Comparison of ENCODE assay signal across 13 mouse cellular contexts in genomic region chr2:6195468-6196239, GRCm38 (mm10). TPM values are rescaled to one million over a fixed set of nuclear protein-coding genes. Genes with fewer than 3 reads are reported as not detected.
DNase-seq lines count a peak whose midpoint lies in the region; ATAC-seq and TF ChIP-seq lines count a peak whose summit lies in the region.
"Had no signal": no experiment of that assay in that cellular context is flagged by ENCODE, and none has a peak within 500 bp of the region (broad histone marks: within the 10 kb centered on the region; RNA-seq: fewer than 3 reads in every experiment).

No protein-coding gene starts in this region.

- 0 out of 2 replicates have a peak, but pooled peaks have one; percentile 30 for ATAC-seq in kidney, embryonic 15.5 days (replicated peaks; ENCODE audit: low FRiP score)
- ATAC-seq in lung, postnatal 0 days, result peak; percentile 46

- WGBS in kidney, embryonic 15.5 days, result 52% methylated on average over 15 of the region's 15 CpGs
- WGBS in lung, postnatal 0 days, result 51% methylated on average over 15 of the region's 15 CpGs

- H3K36me3 ChIP-seq in kidney, embryonic 15.5 days, result no peaks in the 10 kb centered on the region
- no peaks in the 10 kb centered on the region for H3K36me3 ChIP-seq in lung, postnatal 0 days (ENCODE audit: insufficient read depth, low read length)
- H3K36me3 ChIP-seq: stomach, embryonic 15.5 days had no signal

- no peak overlapping the region for H3K4me3 ChIP-seq in kidney, embryonic 15.5 days (replicated peaks)
- no peak overlapping the region for H3K4me3 ChIP-seq in lung, postnatal 0 days (ENCODE audit: low read depth, low read length)
- H3K4me3 ChIP-seq: stomach, embryonic 15.5 days had no signal

- peak; percentile 44 for TF ChIP-seq CTCF in lung, postnatal 0 days (IDR thresholded peaks at IDR 0.05)

- no peak overlapping the region for H3K4me2 ChIP-seq in kidney, embryonic 15.5 days
- H3K4me2 ChIP-seq in lung, postnatal 0 days (replicated peaks; ENCODE audit: low read depth, low read length), result no peak overlapping the region
- H3K4me2 ChIP-seq: stomach, embryonic 15.5 days had no signal

- H3K27ac ChIP-seq in kidney, embryonic 15.5 days, result no peak overlapping the region
- peak overlapping the region; percentile 76 for H3K27ac ChIP-seq in lung, postnatal 0 days (ENCODE audit: low read length)
- H3K27ac ChIP-seq: stomach, embryonic 15.5 days had no signal

- DNase-seq in kidney, postnatal 25 days, result no peak
- DNase-seq in 416B (ENCODE audit: low read depth), result peak; percentile 20
- peak; percentile 17 for DNase-seq in adrenal gland, postnatal 14 days
- peak; percentile 67 for DNase-seq in lung, postnatal 0 days (ENCODE audit: low spot score)
- DNase-seq in cerebellum, adult 18-20 months, result no peak
- DNase-seq in ovary, postnatal 14 days (ENCODE audit: low spot score), result no peak
- DNase-seq: cerebellum, adult 9-11 months; heart, postnatal 36 days; right cerebral cortex, postnatal 4 days; thymus, postnatal 4 days had no signal

- no peaks in the 10 kb centered on the region for H3K9me3 ChIP-seq in kidney, embryonic 15.5 days (replicated peaks)
- no peaks in the 10 kb centered on the region for H3K9me3 ChIP-seq in lung, postnatal 0 days (ENCODE audit: low read length)
- H3K9me3 ChIP-seq: stomach, embryonic 15.5 days had no signal

- no peak for TF ChIP-seq EP300 in lung, postnatal 0 days (IDR thresholded peaks at IDR 0.05)

- no peak overlapping the region for H3K9ac ChIP-seq in kidney, embryonic 15.5 days
- H3K9ac ChIP-seq in lung, postnatal 0 days (replicated peaks; ENCODE audit: low read depth), result no peak overlapping the region
- H3K9ac ChIP-seq: forebrain, postnatal 0 days; stomach, embryonic 15.5 days had no signal

- peaks cover 17% of the 10 kb centered on the region for H3K4me1 ChIP-seq in kidney, embryonic 15.5 days
- H3K4me1 ChIP-seq in lung, postnatal 0 days (ENCODE audit: insufficient read depth, low read depth, low read length), result no peaks in the 10 kb centered on the region; the same call in 1 of the 2 replicates
- H3K4me1 ChIP-seq: stomach, embryonic 15.5 days had no signal

- H3K27me3 ChIP-seq in kidney, embryonic 15.5 days, result no peaks in the 10 kb centered on the region
- H3K27me3 ChIP-seq in lung, postnatal 0 days (replicated peaks; ENCODE audit: insufficient read depth, low read length), result no peaks in the 10 kb centered on the region
- H3K27me3 ChIP-seq: stomach, embryonic 15.5 days had no signal

RNA-seq across cellular contexts. Expression of gene Echdc3, which starts 17.2 kb away (rescaled TPM):
- polyA plus RNA-seq in kidney, embryonic 15.5 days (2015; fragmentation: Nextera tagmentation; extraction: Ambion mirVana), result 8.7 and 9.5 TPM in 2 replicates
- 56.9 and 66.3 TPM in 2 replicates for total RNA-seq in adrenal gland, postnatal 14 days (2021)
- 12.0 and 15.1 TPM in 2 replicates for polyA plus RNA-seq in lung, postnatal 0 days (2015; fragmentation: Nextera tagmentation; extraction: Ambion mirVana)

Comparison
In these comparisons a context has a peak if more than half of its experiments do, and no peak if none do; other contexts are left out.
1. DNase-seq: peak in 416B (single experiment), adrenal gland, postnatal 14 days (single experiment) and lung, postnatal 0 days (single experiment); none in kidney, postnatal 25 days (0 of 2), cerebellum, adult 18-20 months (0 of 2) and ovary, postnatal 14 days (single experiment).